Mouse (Mus musculus): ENCODE measurements around the gene Itgad. TPM values are rescaled to one million over a fixed set of nuclear protein-coding genes. Genes with fewer than 3 reads are reported as not detected.

Gene Itgad
- total RNA-seq, 2 experiments from 2014 or later = 0.20 to 0.25 TPM

GRCm38 (mm10) chr7:128180546-128180945 is 26.4 kb downstream of the Itgad start:
- no peak for DNase-seq

GRCm38 (mm10) chr7:128181691-128182090 is 27.5 kb downstream of the Itgad start:
- DNase-seq = no peak

- DNase-seq = no peak
Measured at GRCm38 (mm10) chr7:128201607-128202006, 47.4 kb downstream of the Itgad start.

- no peak for DNase-seq
Measured at GRCm38 (mm10) chr7:128203071-128203470, 48.9 kb downstream of the Itgad start.

GRCm38 (mm10) chr7:128204179-128204578 is 50.0 kb downstream of the Itgad start:
- no peak for DNase-seq

GRCm38 (mm10) chr7:128205695-128206094 is 51.5 kb downstream of the Itgad start:
- no peak for DNase-seq

GRCm38 (mm10) chr7:128206152-128206551 is 52.0 kb downstream of the Itgad start, which contains the start of gene Cox6a2:
Gene Cox6a2, minus strand, starts transcription at chr7:128206387.
- DNase-seq = no peak

GRCm38 (mm10) chr7:128208187-128208586 is 54.0 kb downstream of the Itgad start:
- peak; percentile 23 to 41 for DNase-seq

- no peak for DNase-seq
Measured at GRCm38 (mm10) chr7:128209826-128210225, 55.6 kb downstream of the Itgad start.

GRCm38 (mm10) chr7:128219952-128220351 is 65.8 kb downstream of the Itgad start:
- DNase-seq = no peak

GRCm38 (mm10) chr7:128220936-128221335 is 66.8 kb downstream of the Itgad start:
- no peak for DNase-seq

GRCm38 (mm10) chr7:128231741-128232140 is 77.6 kb downstream of the Itgad start:
- no peak for DNase-seq

GRCm38 (mm10) chr7:128234796-128235195 is 80.6 kb downstream of the Itgad start:
- DNase-seq = no peak

GRCm38 (mm10) chr7:128235481-128235880 is 81.3 kb downstream of the Itgad start:
- no peak for DNase-seq

- no peak for DNase-seq
Measured at GRCm38 (mm10) chr7:128236426-128236825, 82.2 kb downstream of the Itgad start.

GRCm38 (mm10) chr7:128236856-128237592 is 82.8 kb downstream of the Itgad start, which contains the start of gene Armc5:
Gene Armc5, plus strand, starts transcription at chr7:128237342.
- DNase-seq = peak; percentile 81 to 82

GRCm38 (mm10) chr7:128237593-128237926 is 83.4 kb downstream of the Itgad start:
- DNase-seq = no peak

GRCm38 (mm10) chr7:128237927-128238778 is 84.0 kb downstream of the Itgad start, which contains the start of gene 9130023H24Rik:
Gene 9130023H24Rik, minus strand, starts transcription at chr7:128238031.
- DNase-seq = peak; percentile 99 to 100

GRCm38 (mm10) chr7:128238991-128239390 is 84.8 kb downstream of the Itgad start:
- DNase-seq = no peak

- no peak for DNase-seq
Measured at GRCm38 (mm10) chr7:128240131-128240784, 86.1 kb downstream of the Itgad start.

- DNase-seq = no peak
Measured at GRCm38 (mm10) chr7:128242331-128242730, 88.2 kb downstream of the Itgad start.

- DNase-seq = no peak
Measured at GRCm38 (mm10) chr7:128243921-128244320, 89.7 kb downstream of the Itgad start.
